Mouse (Mus musculus) erythroblast, embryonic 14.5 days (primary cell): ENCODE measurements around the gene Urb2.

Experiments
- GATA1 ChIP-seq: IDR thresholded peaks from 2 replicates; pipeline ENCODE4 v1.6.1; 2012; ENCODE audit warnings: low read length, inconsistent platforms, mixed read lengths
- TAL1 ChIP-seq: IDR thresholded peaks from 3 replicates; pipeline ENCODE4 v1.6.1; 2012; ENCODE audit warnings: low read length, inconsistent platforms, mixed read lengths

GRCm38 (mm10) chr8:124039351-124039750 is 18.0 kb downstream of the Urb2 start:
- TF ChIP-seq TAL1 (no peak), GATA1 (no peak)
